Mouse (Mus musculus): ENCODE results near the gene Setdb1. TPM values are rescaled to one million over a fixed set of nuclear protein-coding genes. Genes with fewer than 3 reads are reported as not detected.

Setdb1 gene
- total and polyA plus RNA-seq, 3 experiments: 33.7 to 49.5 (median 43.2) TPM

DNA sequence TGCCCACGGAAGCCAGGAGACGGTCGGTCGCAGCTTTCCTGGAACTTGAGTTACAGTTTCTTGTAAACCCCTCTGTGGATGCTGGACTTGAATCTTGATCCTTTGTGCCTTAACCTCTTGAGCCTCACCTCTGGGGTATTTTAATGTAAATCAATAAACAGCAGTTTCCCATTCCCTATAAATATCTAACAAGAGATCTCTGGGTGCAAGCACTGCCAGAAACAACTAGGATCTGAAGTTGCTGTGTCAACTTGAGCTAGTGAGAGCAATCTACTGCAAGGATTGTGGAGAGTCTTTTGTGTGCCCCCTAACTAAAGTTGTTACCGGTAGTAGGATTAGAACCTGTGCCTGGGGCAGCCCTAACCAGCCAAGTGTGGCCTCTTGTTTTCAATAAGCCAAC, 71.6 kb downstream of the Setdb1 start:
- Histone ChIP-seq H3K9me3 (replicated peaks; ENCODE audit: low read length) (no peaks in the 10 kb centered on the region), H3K79me2 (replicated peaks; ENCODE audit: control insufficient read depth, extremely low read depth, insufficient read depth, poor library complexity, severe bottlenecking) (0 out of 2 replicates have a peak, but pooled peaks cover 2% of the 10 kb centered on the region), H3K4me2 (ENCODE audit: insufficient read depth, low read depth, poor library complexity, severe bottlenecking) (no peak overlapping the region), H3K9ac (ENCODE audit: insufficient read depth, low read depth) (no peak overlapping the region), H3K27ac (ENCODE audit: insufficient read depth, low read depth) (no peak overlapping the region), H3K27me3 (replicated peaks) (no peaks in the 10 kb centered on the region), H3K4me3 (replicated peaks in 1 of 3; ENCODE audit: low read depth in 2 of 3, low read length in 2 of 3, poor library complexity in 1 of 3) (no peak overlapping the region), H3K36me3 (replicated peaks in 1 of 2; ENCODE audit: control insufficient read depth in 1 of 2, insufficient read depth in 1 of 2, low read length in 1 of 2) (peaks cover 4 to 17% of the 10 kb centered on the region in 2 experiments), H3K4me1 (ENCODE audit: control insufficient read depth in 1 of 2, insufficient read depth in 2 of 2) (peaks cover 0 to 13% of the 10 kb centered on the region in 2 experiments; a peak in 2 of 4 replicates)
- dilution Hi-C loops (cut with MboI; ENCODE audit: extremely low pct_ligation_motif_present, extremely low pct_unique_long_range_greater_than_20kb, low sequenced_read_pairs): no loop called here
- TF ChIP-seq MYC (IDR thresholded peaks at IDR 0.05; ENCODE audit: low read depth, low read length) (no peak), ZKSCAN1 (IDR thresholded peaks at IDR 0.05; ENCODE audit: borderline replicate concordance, low read depth, low read length) (no peak), MEF2A (IDR thresholded peaks at IDR 0.05; ENCODE audit: borderline replicate concordance, low read depth, low read length) (no peak), KAT2A (IDR thresholded peaks at IDR 0.05; ENCODE audit: insufficient replicate concordance, low read length) (no peak), TCF12 (IDR thresholded peaks at IDR 0.05; ENCODE audit: low read depth, low read length) (no peak), RAD21 (IDR thresholded peaks at IDR 0.05; ENCODE audit: low read depth, low read length) (no peak), HCFC1 (IDR thresholded peaks at IDR 0.05; ENCODE audit: low read depth, low read length) (no peak), NELFE (IDR thresholded peaks at IDR 0.05; ENCODE audit: low read depth, low read length) (no peak), RCOR1 (conservative IDR thresholded peaks at IDR 0.05; ENCODE audit: low read depth, low read length) (no peak), MXI1 (IDR thresholded peaks at IDR 0.05; ENCODE audit: low read depth, low read length) (no peak), EP300 (IDR thresholded peaks at IDR 0.05; ENCODE audit: low read length) (no peak), MAFK (IDR thresholded peaks at IDR 0.05; ENCODE audit: insufficient replicate concordance, low read length) (no peak), NRF1 (IDR thresholded peaks at IDR 0.05; ENCODE audit: low read depth, low read length) (no peak), ETS1 (conservative IDR thresholded peaks at IDR 0.05; ENCODE audit: low read depth, low read length) (no peak), USF2 (conservative IDR thresholded peaks at IDR 0.05; ENCODE audit: low read depth, low read length) (no peak), BHLHE40 (IDR thresholded peaks at IDR 0.05; ENCODE audit: low read depth, low read length) (no peak), POLR2A (IDR thresholded peaks at IDR 0.05; ENCODE audit: low read depth, low read length) (no peak), CHD1 (IDR thresholded peaks at IDR 0.05; ENCODE audit: low read depth, low read length) (no peak)
- in situ Hi-C loops (cut with MboI; ENCODE audit: low pct_ligation_motif_present, low pct_unique_long_range_greater_than_20kb, low sequenced_read_pairs): no loop called here
- DNase-seq (ENCODE audit: extremely low read depth): no peak

- no peaks in the 10 kb centered on the region for H3K9me3 ChIP-seq (replicated peaks; ENCODE audit: low read length)
- no peak overlapping the region for H3K4me3 ChIP-seq (replicated peaks in 1 of 3; ENCODE audit: low read depth in 2 of 3, low read length in 2 of 3, poor library complexity in 1 of 3)
- TF ChIP-seq MAFK (IDR thresholded peaks at IDR 0.05; ENCODE audit: insufficient replicate concordance, low read length) (no peak), KAT2A (IDR thresholded peaks at IDR 0.05; ENCODE audit: insufficient replicate concordance, low read length) (no peak), TCF12 (IDR thresholded peaks at IDR 0.05; ENCODE audit: low read depth, low read length) (no peak), MXI1 (IDR thresholded peaks at IDR 0.05; ENCODE audit: low read depth, low read length) (no peak), E2F4 (IDR thresholded peaks at IDR 0.05; ENCODE audit: insufficient replicate concordance, low read depth, low read length) (no peak), NELFE (IDR thresholded peaks at IDR 0.05; ENCODE audit: low read depth, low read length) (no peak), IRF4 (IDR thresholded peaks at IDR 0.05; ENCODE audit: low read depth, low read length) (no peak), MYC (IDR thresholded peaks at IDR 0.05; ENCODE audit: low read depth, low read length) (no peak), TBP (conservative IDR thresholded peaks at IDR 0.05; ENCODE audit: low read depth, low read length) (no peak), NRF1 (IDR thresholded peaks at IDR 0.05; ENCODE audit: low read depth, low read length) (no peak), MAZ (IDR thresholded peaks at IDR 0.05; ENCODE audit: low read depth, low read length) (no peak)
- dilution Hi-C loops (cut with MboI; ENCODE audit: extremely low pct_ligation_motif_present, extremely low pct_unique_long_range_greater_than_20kb, low sequenced_read_pairs) (no loop called here), in situ Hi-C loops (cut with MboI; ENCODE audit: low pct_ligation_motif_present, low pct_unique_long_range_greater_than_20kb, low sequenced_read_pairs) (no loop called here)
- H3K36me3 ChIP-seq (replicated peaks in 1 of 2; ENCODE audit: control insufficient read depth in 1 of 2, insufficient read depth in 1 of 2, low read length in 1 of 2): peaks cover 4 to 14% of the 10 kb centered on the region in 2 experiments
- no peak for DNase-seq (ENCODE audit: extremely low read depth)
- no peak overlapping the region for H3K9ac ChIP-seq (ENCODE audit: insufficient read depth, low read depth)
- no peaks in the 10 kb centered on the region for H3K27me3 ChIP-seq (replicated peaks)
- H3K79me2 ChIP-seq (replicated peaks; ENCODE audit: control insufficient read depth, extremely low read depth, insufficient read depth, poor library complexity, severe bottlenecking): 0 out of 2 replicates have a peak, but pooled peaks cover 2% of the 10 kb centered on the region
- no peak overlapping the region for H3K27ac ChIP-seq (ENCODE audit: insufficient read depth, low read depth)
- no peak overlapping the region for H3K4me2 ChIP-seq (ENCODE audit: insufficient read depth, low read depth, poor library complexity, severe bottlenecking)
- peaks cover 0 to 16% of the 10 kb centered on the region in 2 experiments; a peak in 2 of 4 replicates for H3K4me1 ChIP-seq (ENCODE audit: control insufficient read depth in 1 of 2, insufficient read depth in 2 of 2)
Measured at GRCm38 (mm10) chr3:95284501-95285281, 72.3 kb downstream of the Setdb1 start.
